Mouse (Mus musculus) liver, postnatal 0 days (tissue): Measurements from ENCODE around the gene Prkag2. TPM values are rescaled to one million over a fixed set of nuclear protein-coding genes. Genes with fewer than 3 reads are reported as not detected.
A peak's percentile ranks its signal among the peaks of the same experiment; 100 is the strongest.

Experiments used
- ATAC-seq: fragments of 200-750 bp; cut with Nextera tagmentation; 2 replicates; pipeline ENCODE4 v1.8.0; 2017; ENCODE audit warnings: mild to moderate bottlenecking, moderate library complexity
- DNase-seq: peaks from one replicate; pipeline ENCODE4 v3.0.0-alpha.2; 2016
- H3K27ac ChIP-seq: fragments of 300-500 bp; sonication (generic); 2 replicates; pipeline ENCODE4 v1.5.1; 2014; ENCODE audit warnings: antibody characterized with exemption, moderate library complexity, mild to moderate bottlenecking, low read depth
- H3K27me3 ChIP-seq: fragments of 300-500 bp; sonication (generic); 2 replicates; pipeline ENCODE4 v1.6.1; 2014; ENCODE audit warnings: low read length, control low read depth, mixed read lengths; ENCODE audit not compliant: insufficient read depth
- H3K36me3 ChIP-seq: fragments of 300-500 bp; sonication (generic); replicated peaks from 2 replicates; pipeline ENCODE4 v1.6.1; 2014; ENCODE audit warnings: mild to moderate bottlenecking, control low read depth, low read length, moderate library complexity, mixed read lengths; ENCODE audit not compliant: insufficient read depth
- H3K4me1 ChIP-seq: fragments of 300-500 bp; sonication (generic); 2 replicates; pipeline ENCODE4 v1.6.1; 2014; ENCODE audit warnings: antibody characterized with exemption, mild to moderate bottlenecking, control low read depth; ENCODE audit not compliant: insufficient read depth
- H3K4me2 ChIP-seq: fragments of 300-500 bp; sonication (generic); 2 replicates; pipeline ENCODE4 v1.6.1; 2014; ENCODE audit warnings: low read depth, mild to moderate bottlenecking, low read length, moderate library complexity, mixed read lengths
- H3K4me3 ChIP-seq: fragments of 300-500 bp; sonication (generic); 2 replicates; pipeline ENCODE4 v1.5.1; 2014; ENCODE audit warnings: low read depth, low read length
- H3K9ac ChIP-seq: fragments of 300-500 bp; sonication (generic); replicated peaks from 2 replicates; pipeline ENCODE4 v1.6.1; 2014; ENCODE audit warnings: mild to moderate bottlenecking, moderate library complexity
- H3K9me3 ChIP-seq: fragments of 300-500 bp; sonication (generic); 2 replicates; pipeline ENCODE4 v1.6.1; 2016; ENCODE audit warnings: mild to moderate bottlenecking, control low read depth, low read length, mixed read lengths
- CTCF ChIP-seq: sonication (generic); IDR thresholded peaks from 2 replicates; pipeline ENCODE4 v1.5.1; 2016; ENCODE audit warnings: antibody characterized with exemption, low read depth
- EP300 ChIP-seq: IDR thresholded peaks from 2 replicates; pipeline ENCODE4 v1.6.1; 2016; ENCODE audit warnings: antibody characterized with exemption, low read depth, mild to moderate bottlenecking
- WGBS: fragments of 180-500 bp; shearing (Covaris S2); extraction: QIAGEN DNeasy Blood & Tissue Kit; methylation state at CpG from one replicate; pipeline ENCODE4 v1.1.7; 2014; ENCODE audit not compliant: insufficient replicate concordance; 5-methylcytosine and 5-hydroxymethylcytosine counted together
- polyA plus RNA-seq: library from polyadenylated mRNA; unstranded; fragments of >200 nt; fragmentation: Nextera tagmentation; extraction: Ambion mirVana; gene quantifications from 2 replicates; pipeline ENCODE4 v1.2.1, GENCODE M21; 2015

The Prkag2 gene
- polyA plus RNA-seq, 1 experiment from 2014 or later, result 6.8 TPM

DNA sequence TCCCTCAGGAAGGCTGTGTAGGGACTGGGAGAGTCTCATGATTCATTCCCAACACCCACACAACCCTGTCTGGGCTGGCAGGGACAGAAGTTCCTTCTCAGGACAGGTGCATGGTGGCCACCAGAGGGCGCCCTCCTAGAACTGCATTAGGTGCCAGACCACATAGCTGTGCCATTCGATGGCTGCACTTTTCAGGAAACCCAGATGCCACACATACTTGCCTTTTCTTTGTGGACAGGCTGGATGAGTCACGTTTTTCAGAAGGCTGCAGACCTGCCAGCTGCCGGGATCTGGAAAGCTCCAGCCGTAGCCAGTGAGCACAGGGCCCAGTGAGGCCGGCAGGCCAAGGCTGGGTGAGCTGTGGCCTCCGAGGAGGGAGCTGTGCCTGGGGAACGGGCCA lies 93.6 kb downstream of the Prkag2 start:
- no peak overlapping the region for H3K27ac ChIP-seq
- ATAC-seq (peak; percentile 37), DNase-seq (peak; percentile 84)
- H3K4me1 ChIP-seq, result peaks cover 27% of the 10 kb centered on the region
- H3K4me2 ChIP-seq, result no peak overlapping the region
- H3K9me3 ChIP-seq, result no peaks in the 10 kb centered on the region
- TF ChIP-seq EP300, result no peak
- peak; percentile 93 for TF ChIP-seq CTCF
- H3K9ac ChIP-seq, result no peak overlapping the region
- 39% methylated on average over 8 of the region's 8 CpGs for WGBS
- no peak overlapping the region for H3K4me3 ChIP-seq
- H3K27me3 ChIP-seq, result no peaks in the 10 kb centered on the region
- H3K36me3 ChIP-seq, result no peaks in the 10 kb centered on the region

GRCm38 (mm10) chr5:25005532-25006129 lies 94.8 kb downstream of the Prkag2 start:
- H3K36me3 ChIP-seq, result no peaks in the 10 kb centered on the region
- no peaks in the 10 kb centered on the region for H3K9me3 ChIP-seq
- peaks cover 31% of the 10 kb centered on the region for H3K4me1 ChIP-seq
- no peaks in the 10 kb centered on the region for H3K27me3 ChIP-seq
- TF ChIP-seq CTCF, result no peak
- TF ChIP-seq EP300, result no peak
- no peak overlapping the region; the same call in 1 of the 2 replicates for H3K27ac ChIP-seq
- ATAC-seq, result no peak
- no peak for DNase-seq
- H3K4me3 ChIP-seq, result no peak overlapping the region
- H3K4me2 ChIP-seq, result no peak overlapping the region
- H3K9ac ChIP-seq, result no peak overlapping the region
- WGBS, result 25% methylated on average over 6 of the region's 6 CpGs

GRCm38 (mm10) chr5:25001391-25001794 lies 99.0 kb downstream of the Prkag2 start:
- Histone ChIP-seq H3K27ac (peak overlapping the region; percentile 66), H3K9me3 (no peaks in the 10 kb centered on the region), H3K9ac (peak overlapping the region; percentile 16; the same call in 1 of the 2 replicates), H3K4me2 (peak overlapping the region; percentile 9; the same call in 1 of the 2 replicates), H3K27me3 (no peaks in the 10 kb centered on the region), H3K4me1 (peaks cover 24% of the 10 kb centered on the region), H3K4me3 (no peak overlapping the region), H3K36me3 (no peaks in the 10 kb centered on the region)
- DNase-seq (peak; percentile 49), ATAC-seq (peak; percentile 83)
- no peak for TF ChIP-seq CTCF
- TF ChIP-seq EP300, result peak; percentile 32; the same call in 1 of the 2 replicates
- 32% methylated on average over 8 of the region's 8 CpGs for WGBS

GRCm38 (mm10) chr5:24999351-24999750 lies 101.1 kb downstream of the Prkag2 start:
- ATAC-seq (no peak), DNase-seq (no peak)
- no peak for TF ChIP-seq EP300
- TF ChIP-seq CTCF, result no peak
- Histone ChIP-seq H3K9me3 (no peaks in the 10 kb centered on the region), H3K4me1 (peaks cover 15% of the 10 kb centered on the region), H3K27ac (no peak overlapping the region), H3K9ac (no peak overlapping the region), H3K4me3 (no peak overlapping the region), H3K36me3 (no peaks in the 10 kb centered on the region), H3K27me3 (no peaks in the 10 kb centered on the region), H3K4me2 (no peak overlapping the region)
- 64% methylated on average over 4 of the region's 4 CpGs for WGBS

DNA sequence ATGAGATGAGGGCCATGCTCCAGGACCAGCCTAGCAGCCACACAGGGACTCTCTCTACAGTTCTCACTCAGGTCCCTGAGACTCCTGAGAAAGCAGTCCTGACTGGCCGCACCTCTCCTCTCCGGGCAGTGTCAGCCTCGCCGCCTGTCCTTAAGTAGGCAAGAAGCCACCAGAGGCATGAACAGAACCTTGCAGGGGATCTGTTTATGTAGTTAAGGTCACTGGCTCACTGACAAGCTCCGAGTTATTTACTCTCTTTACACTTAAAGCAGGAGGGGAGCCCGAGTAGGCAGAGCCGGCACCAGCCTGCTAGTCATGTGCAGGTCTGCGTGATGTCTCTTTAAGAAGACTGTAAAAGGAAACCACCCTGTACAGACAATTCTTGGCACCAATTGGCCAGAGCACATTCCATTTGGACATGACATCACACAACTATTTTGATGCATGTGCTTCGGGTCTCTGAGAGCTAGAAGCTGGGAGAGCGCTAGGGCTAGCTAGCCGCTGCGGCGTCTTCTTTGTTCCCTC lies 104.8 kb downstream of the Prkag2 start:
- Histone ChIP-seq H3K27me3 (no peaks in the 10 kb centered on the region), H3K9me3 (no peaks in the 10 kb centered on the region), H3K4me1 (peaks cover 2% of the 10 kb centered on the region), H3K4me2 (0 out of 2 replicates have a peak overlapping the region, but pooled peaks have one; percentile 13), H3K9ac (no peak overlapping the region), H3K27ac (no peak overlapping the region), H3K36me3 (no peaks in the 10 kb centered on the region), H3K4me3 (no peak overlapping the region)
- TF ChIP-seq EP300, result no peak
- TF ChIP-seq CTCF, result no peak
- DNase-seq (no peak), ATAC-seq (0 out of 2 replicates have a peak, but pooled peaks have one; percentile 7)
- WGBS, result 52% methylated on average over 13 of the region's 13 CpGs

DNA sequence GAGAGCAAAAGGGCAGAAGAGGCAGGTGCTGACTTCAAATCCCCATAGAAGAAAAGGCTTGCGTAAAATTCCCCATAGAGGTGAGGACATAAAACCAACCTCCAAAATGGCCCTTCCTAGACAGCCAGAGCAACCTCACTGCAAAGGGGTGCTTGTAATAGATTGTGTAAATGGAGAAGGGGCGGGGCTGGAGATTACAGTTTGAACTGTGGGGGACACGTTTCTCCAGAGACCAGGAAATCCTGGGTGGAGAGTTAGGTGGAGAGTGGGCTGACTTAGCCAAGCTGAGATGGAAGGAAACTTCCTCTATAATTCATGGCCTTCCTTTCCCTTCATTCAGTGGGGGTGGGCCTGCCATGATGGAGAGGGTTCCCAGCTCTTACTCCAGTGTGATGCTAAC lies 107.3 kb downstream of the Prkag2 start:
- no peaks in the 10 kb centered on the region for H3K9me3 ChIP-seq
- H3K4me1 ChIP-seq, result peaks cover 5% of the 10 kb centered on the region
- no peaks in the 10 kb centered on the region for H3K36me3 ChIP-seq
- ATAC-seq (no peak), DNase-seq (no peak)
- no peak overlapping the region for H3K27ac ChIP-seq
- no peaks in the 10 kb centered on the region for H3K27me3 ChIP-seq
- WGBS, result 39% methylated on average over 3 of the region's 3 CpGs
- H3K9ac ChIP-seq, result no peak overlapping the region
- H3K4me3 ChIP-seq, result no peak overlapping the region
- TF ChIP-seq EP300, result no peak
- TF ChIP-seq CTCF, result no peak
- H3K4me2 ChIP-seq, result no peak overlapping the region
